Mouse (Mus musculus) midbrain, embryonic 15.5 days (tissue): Measurements from ENCODE around the gene Ptpn23. TPM values are rescaled to one million over a fixed set of nuclear protein-coding genes. Genes with fewer than 3 reads are reported as not detected.

Experiments used
- ATAC-seq: fragments of 200-750 bp; cut with Nextera tagmentation; replicated peaks from 2 replicates; pipeline ENCODE4 v1.8.0; 2017; ENCODE audit warnings: moderate TSS enrichment
- H3K27ac ChIP-seq: fragments of 300-500 bp; sonication (generic); 2 replicates; pipeline ENCODE4 v1.5.1; 2015; ENCODE audit warnings: mild to moderate bottlenecking, inconsistent platforms
- H3K27me3 ChIP-seq: fragments of 300-500 bp; sonication (generic); replicated peaks from 2 replicates; pipeline ENCODE4 v1.6.1; 2015; ENCODE audit warnings: inconsistent platforms
- H3K36me3 ChIP-seq: fragments of 300-500 bp; sonication (generic); replicated peaks from 2 replicates; pipeline ENCODE4 v1.6.1; 2015; ENCODE audit warnings: inconsistent platforms
- H3K4me1 ChIP-seq: fragments of 300-500 bp; sonication (generic); 2 replicates; pipeline ENCODE4 v1.6.1; 2015; ENCODE audit warnings: inconsistent platforms
- H3K4me2 ChIP-seq: fragments of 300-500 bp; sonication (generic); 2 replicates; pipeline ENCODE4 v1.6.1; 2015; ENCODE audit warnings: inconsistent platforms, mild to moderate bottlenecking, moderate library complexity
- H3K4me3 ChIP-seq: fragments of 300-500 bp; sonication (generic); 2 replicates; pipeline ENCODE4 v1.5.1; 2015; ENCODE audit warnings: mild to moderate bottlenecking, inconsistent platforms
- H3K9ac ChIP-seq: fragments of 300-500 bp; sonication (generic); 2 replicates; pipeline ENCODE4 v1.6.1; 2015; ENCODE audit warnings: mild to moderate bottlenecking, inconsistent platforms
- H3K9me3 ChIP-seq: fragments of 300-500 bp; sonication (generic); 2 replicates; pipeline ENCODE4 v1.6.1; 2016; ENCODE audit warnings: inconsistent platforms
- WGBS: fragments of 180-500 bp; shearing (Covaris S2); methylation state at CpG from one replicate; pipeline ENCODE4 v1.1.7; 2015; ENCODE audit warnings: mixed read lengths; 5-methylcytosine and 5-hydroxymethylcytosine counted together
- polyA plus RNA-seq: library from polyadenylated mRNA; unstranded; fragments of >200 nt; fragmentation: Nextera tagmentation; extraction: Ambion mirVana; gene quantifications from 2 replicates; pipeline ENCODE4 v1.2.1, GENCODE M21; 2015

Ptpn23 gene
- polyA plus RNA-seq, 1 experiment from 2014 or later = 27.8 TPM

DNA sequence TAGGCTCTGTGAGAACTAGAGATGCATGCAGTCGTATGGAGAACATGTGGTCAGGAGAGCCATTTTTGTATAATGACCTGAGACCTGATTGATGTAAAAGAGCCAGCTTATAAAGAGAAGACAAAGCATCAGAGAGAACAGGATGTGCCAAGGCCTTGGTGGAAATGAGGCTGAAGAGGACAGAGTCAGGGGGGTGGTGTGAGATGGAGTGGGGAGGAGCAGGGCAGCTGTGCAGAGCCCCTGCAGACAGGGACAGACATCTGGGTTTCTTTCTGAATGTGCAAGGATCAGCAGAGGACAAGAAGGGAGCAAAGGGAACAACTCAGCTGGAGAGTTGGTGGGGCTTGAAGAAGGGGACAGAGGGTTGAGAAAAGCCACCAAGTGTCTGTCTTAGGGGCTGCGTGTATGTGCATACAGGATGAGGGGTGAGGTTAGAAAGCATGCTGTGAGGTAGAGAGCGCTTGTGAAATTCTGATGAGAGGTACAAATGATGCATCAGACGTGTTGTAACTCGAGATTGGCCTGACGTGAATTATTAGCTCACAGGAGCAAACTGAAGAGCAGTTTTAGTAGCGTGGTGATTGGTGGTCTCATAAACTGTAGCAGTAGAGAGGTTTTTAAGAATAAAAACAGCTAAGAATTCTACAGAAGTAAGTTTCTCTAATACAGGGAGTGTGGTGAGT lies 62.8 kb downstream of the Ptpn23 start:
- no peak overlapping the region for H3K4me2 ChIP-seq
- WGBS = 81% methylated on average over 7 of the region's 7 CpGs
- H3K9me3 ChIP-seq = no peaks in the 10 kb centered on the region
- H3K9ac ChIP-seq = no peak overlapping the region
- no peaks in the 10 kb centered on the region for H3K4me1 ChIP-seq
- H3K27ac ChIP-seq = no peak overlapping the region
- H3K4me3 ChIP-seq = no peak overlapping the region
- no peaks in the 10 kb centered on the region for H3K36me3 ChIP-seq
- H3K27me3 ChIP-seq = no peaks in the 10 kb centered on the region
- ATAC-seq = no peak

GRCm38 (mm10) chr9:110343805-110344204 lies 64.2 kb downstream of the Ptpn23 start:
- Histone ChIP-seq H3K27me3 (no peaks in the 10 kb centered on the region), H3K4me3 (no peak overlapping the region), H3K4me1 (no peaks in the 10 kb centered on the region), H3K9me3 (no peaks in the 10 kb centered on the region), H3K4me2 (no peak overlapping the region), H3K36me3 (no peaks in the 10 kb centered on the region), H3K27ac (no peak overlapping the region), H3K9ac (no peak overlapping the region)
- ATAC-seq = no peak
- WGBS = 59% methylated on average over 6 of the region's 6 CpGs

GRCm38 (mm10) chr9:110342008-110342407 lies 66.0 kb downstream of the Ptpn23 start:
- WGBS = 91% methylated on average over 8 of the region's 8 CpGs
- Histone ChIP-seq H3K4me2 (no peak overlapping the region), H3K9me3 (no peaks in the 10 kb centered on the region), H3K27ac (no peak overlapping the region), H3K27me3 (no peaks in the 10 kb centered on the region), H3K9ac (no peak overlapping the region), H3K36me3 (no peaks in the 10 kb centered on the region), H3K4me1 (no peaks in the 10 kb centered on the region), H3K4me3 (no peak overlapping the region)
- no peak for ATAC-seq

GRCm38 (mm10) chr9:110340037-110340750 lies 67.8 kb downstream of the Ptpn23 start:
- no peak overlapping the region for H3K9ac ChIP-seq
- WGBS = 86% methylated on average over 5 of the region's 5 CpGs
- H3K27ac ChIP-seq = no peak overlapping the region
- no peak overlapping the region for H3K4me3 ChIP-seq
- H3K9me3 ChIP-seq = no peaks in the 10 kb centered on the region
- no peaks in the 10 kb centered on the region for H3K36me3 ChIP-seq
- H3K4me2 ChIP-seq = no peak overlapping the region
- no peaks in the 10 kb centered on the region for H3K27me3 ChIP-seq
- H3K4me1 ChIP-seq = peaks cover 3% of the 10 kb centered on the region; the same call in 1 of the 2 replicates
- no peak for ATAC-seq

Other genes starting within 250 kb of the Ptpn23 start
- gene Cspg5, start 164.4 kb downstream of the Ptpn23 start, polyA plus RNA-seq = 175 and 191 TPM in 2 replicates
- gene Elp6, start 103.0 kb downstream of the Ptpn23 start, polyA plus RNA-seq = 44.8 and 48.4 TPM in 2 replicates
- 64.9 and 65.2 TPM in 2 replicates for gene Scap, start 74.9 kb downstream of the Ptpn23 start, polyA plus RNA-seq
- gene Ngp, start 11.5 kb upstream of the Ptpn23 start, polyA plus RNA-seq = 1.1 and 2.3 TPM in 2 replicates
- 27.9 and 29.0 TPM in 2 replicates for gene Klhl18, start 68.5 kb upstream of the Ptpn23 start, polyA plus RNA-seq
- 4.6 and 4.8 TPM in 2 replicates for gene Kif9, start 68.7 kb upstream of the Ptpn23 start, polyA plus RNA-seq
- gene Setd2, start 124.4 kb upstream of the Ptpn23 start, polyA plus RNA-seq = 36.3 and 37.4 TPM in 2 replicates
- 30.1 and 35.4 TPM in 2 replicates for gene Nradd, start 216.2 kb upstream of the Ptpn23 start, polyA plus RNA-seq
- gene Nbeal2, start 245.9 kb upstream of the Ptpn23 start, polyA plus RNA-seq = 5.5 and 6.4 TPM in 2 replicates
- gene Ccdc12, start 248.3 kb upstream of the Ptpn23 start, polyA plus RNA-seq = 110 and 115 TPM in 2 replicates